Mouse (Mus musculus) brain, embryonic 14.5 days (tissue): ENCODE results near the gene Zfp663.

Experiments used
- CTCF ChIP-seq: fragments of 200-500 bp; IDR thresholded peaks from 2 replicates; pipeline ENCODE4 v1.5.1; 2012; ENCODE audit warnings: inconsistent platforms, mild to moderate bottlenecking, moderate library complexity, borderline replicate concordance; ENCODE audit not compliant: insufficient read depth, insufficient read length; ENCODE audit errors: extremely low read depth
- POLR2A ChIP-seq: fragments of 200-500 bp; IDR thresholded peaks from 2 replicates; pipeline ENCODE4 v1.6.1; 2012; ENCODE audit warnings: mild to moderate bottlenecking, inconsistent platforms, borderline replicate concordance; ENCODE audit not compliant: poor library complexity, insufficient read depth, insufficient read length, severe bottlenecking; ENCODE audit errors: extremely low read depth

DNA sequence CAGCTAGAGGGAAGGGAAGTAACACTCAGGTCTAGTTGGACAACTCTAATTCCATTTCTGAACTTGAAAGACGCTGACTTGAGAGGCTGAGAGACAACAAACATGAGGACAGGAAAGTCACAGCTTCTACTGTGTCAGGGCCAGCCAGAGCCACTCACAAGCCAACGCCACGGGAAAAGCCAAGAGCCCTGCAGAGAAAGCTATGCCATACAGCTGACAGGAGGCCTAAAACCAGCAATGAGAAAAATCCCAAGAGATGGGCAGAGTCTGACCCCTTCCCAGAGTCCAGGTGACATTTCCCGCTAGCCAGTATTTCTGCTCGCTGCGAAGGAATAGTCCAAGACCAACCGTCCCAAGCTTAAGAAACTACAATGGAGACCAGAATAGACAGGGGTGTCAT, 49.6 kb downstream of the Zfp663 start:
- no peak for TF ChIP-seq POLR2A
- no peak for TF ChIP-seq CTCF
